Mouse (Mus musculus): ENCODE data around the gene Psmg4. TPM values are rescaled to one million over a fixed set of nuclear protein-coding genes. Genes with fewer than 3 reads are reported as not detected.

The Psmg4 gene
- polyA plus RNA-seq, 1 experiment from 2014 or later, result 117 TPM

DNA sequence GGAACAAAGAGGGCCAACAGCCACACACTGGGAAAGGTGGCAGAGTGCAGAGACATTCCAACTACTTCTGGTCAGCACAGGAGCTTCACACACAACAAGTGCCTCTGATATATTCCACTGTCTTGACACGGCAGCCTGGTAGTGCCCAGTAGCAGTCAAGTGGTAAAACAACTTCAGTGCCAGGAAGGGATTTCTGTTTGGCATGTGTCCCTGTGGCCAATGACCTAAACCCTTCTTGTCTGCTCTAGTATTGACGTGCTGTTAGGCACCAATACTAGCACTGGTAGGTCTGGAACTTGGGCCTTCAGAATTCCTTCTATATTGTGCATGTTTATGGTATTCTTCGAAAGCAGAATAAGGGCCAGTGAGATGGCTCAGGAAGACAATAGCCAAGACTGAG, 42.5 kb downstream of the Psmg4 start:
- no peak for TF ChIP-seq CTCF (IDR thresholded peaks at IDR 0.05; ENCODE audit: low read depth)
- H3K4me2 ChIP-seq (ENCODE audit: low read length), result no peak overlapping the region
- H3K4me1 ChIP-seq (replicated peaks; ENCODE audit: insufficient read depth, low read length), result no peaks in the 10 kb centered on the region
- no peak overlapping the region for H3K4me3 ChIP-seq (replicated peaks; ENCODE audit: low read depth, low read length)
- ATAC-seq (replicated peaks; ENCODE audit: low FRiP score, low read depth) (no peak), DNase-seq (ENCODE audit: low spot score) (no peak)
- 93% methylated on average over 3 of the region's 3 CpGs for WGBS
- H3K9me3 ChIP-seq (replicated peaks; ENCODE audit: low read length), result no peaks in the 10 kb centered on the region
- H3K36me3 ChIP-seq (ENCODE audit: insufficient read depth, low read length), result no peaks in the 10 kb centered on the region
- H3K27me3 ChIP-seq (ENCODE audit: insufficient read depth, low read length), result no peaks in the 10 kb centered on the region
- no peak overlapping the region for H3K9ac ChIP-seq (ENCODE audit: low read depth, low read length)
- no peak overlapping the region for H3K27ac ChIP-seq

GRCm38 (mm10) chr13:34207714-34208470, 45.1 kb downstream of the Psmg4 start:
- DNase-seq (ENCODE audit: low spot score) (peak; percentile 41), ATAC-seq (replicated peaks; ENCODE audit: low FRiP score, low read depth) (no peak)

DNA sequence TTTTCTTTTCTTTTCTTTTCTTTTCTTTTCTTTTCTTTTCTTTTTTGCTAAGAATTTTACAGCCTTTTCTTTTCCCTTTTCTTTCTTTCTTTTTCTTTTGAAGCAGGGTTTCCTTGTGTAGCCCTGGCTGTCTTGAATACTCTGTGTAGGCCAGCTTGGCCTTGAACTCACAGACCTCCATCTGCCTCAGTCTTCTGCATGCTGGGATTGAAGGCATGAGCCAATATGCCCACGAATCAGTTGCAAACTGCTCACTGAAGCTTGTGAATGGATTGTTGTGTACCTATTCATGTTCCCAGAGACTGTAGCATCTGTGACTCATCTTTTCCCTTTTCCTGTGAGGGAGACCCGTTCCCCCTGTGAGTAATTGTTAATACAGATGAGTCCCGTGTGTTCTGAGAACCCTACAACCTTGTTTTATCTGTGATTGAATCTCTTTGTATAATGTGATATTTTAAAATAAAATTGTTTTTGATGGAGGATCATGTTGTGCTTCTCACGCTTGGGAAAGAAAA, 48.6 kb downstream of the Psmg4 start:
- Histone ChIP-seq H3K36me3 (ENCODE audit: insufficient read depth, low read length) (no peaks in the 10 kb centered on the region), H3K4me2 (ENCODE audit: low read length) (no peak overlapping the region), H3K4me3 (replicated peaks; ENCODE audit: low read depth, low read length) (no peak overlapping the region), H3K27me3 (ENCODE audit: insufficient read depth, low read length) (no peaks in the 10 kb centered on the region), H3K9ac (ENCODE audit: low read depth, low read length) (no peak overlapping the region), H3K9me3 (replicated peaks; ENCODE audit: low read length) (no peaks in the 10 kb centered on the region), H3K27ac (no peak overlapping the region), H3K4me1 (replicated peaks; ENCODE audit: insufficient read depth, low read length) (no peaks in the 10 kb centered on the region)
- ATAC-seq (replicated peaks; ENCODE audit: low FRiP score, low read depth), result no peak
- DNase-seq (ENCODE audit: low spot score), result no peak
- no peak for TF ChIP-seq CTCF (IDR thresholded peaks at IDR 0.05; ENCODE audit: low read depth)
- WGBS, result 70% methylated on average over 4 of the region's 4 CpGs

More at GRCm38 (mm10) chr13:34207714-34208470, 45.1 kb downstream of the Psmg4 start:
- no peak for TF ChIP-seq CTCF (IDR thresholded peaks at IDR 0.05; ENCODE audit: low read depth)
- WGBS, result 63% methylated on average over 6 of the region's 6 CpGs
- Histone ChIP-seq H3K27ac (no peak overlapping the region), H3K9ac (ENCODE audit: low read depth, low read length) (no peak overlapping the region), H3K9me3 (replicated peaks; ENCODE audit: low read length) (no peaks in the 10 kb centered on the region), H3K4me3 (replicated peaks; ENCODE audit: low read depth, low read length) (no peak overlapping the region), H3K36me3 (ENCODE audit: insufficient read depth, low read length) (no peaks in the 10 kb centered on the region), H3K27me3 (ENCODE audit: insufficient read depth, low read length) (no peaks in the 10 kb centered on the region), H3K4me2 (ENCODE audit: low read length) (no peak overlapping the region), H3K4me1 (replicated peaks; ENCODE audit: insufficient read depth, low read length) (no peaks in the 10 kb centered on the region)

- DNase-seq (ENCODE audit: low spot score) (peak; percentile 39), ATAC-seq (replicated peaks; ENCODE audit: low FRiP score, low read depth) (peak; percentile 81)
- Histone ChIP-seq H3K27ac (peak overlapping the region; percentile 54; the same call in 1 of the 2 replicates), H3K4me1 (replicated peaks; ENCODE audit: insufficient read depth, low read length) (no peaks in the 10 kb centered on the region), H3K4me2 (ENCODE audit: low read length) (no peak overlapping the region), H3K27me3 (ENCODE audit: insufficient read depth, low read length) (no peaks in the 10 kb centered on the region), H3K4me3 (replicated peaks; ENCODE audit: low read depth, low read length) (no peak overlapping the region), H3K36me3 (ENCODE audit: insufficient read depth, low read length) (no peaks in the 10 kb centered on the region), H3K9ac (ENCODE audit: low read depth, low read length) (no peak overlapping the region), H3K9me3 (replicated peaks; ENCODE audit: low read length) (no peaks in the 10 kb centered on the region)
- WGBS, result 50% methylated on average over 10 of the region's 10 CpGs
- TF ChIP-seq CTCF (IDR thresholded peaks at IDR 0.05; ENCODE audit: low read depth), result no peak
Observed at GRCm38 (mm10) chr13:34212735-34213212, 50.0 kb downstream of the Psmg4 start.

DNA sequence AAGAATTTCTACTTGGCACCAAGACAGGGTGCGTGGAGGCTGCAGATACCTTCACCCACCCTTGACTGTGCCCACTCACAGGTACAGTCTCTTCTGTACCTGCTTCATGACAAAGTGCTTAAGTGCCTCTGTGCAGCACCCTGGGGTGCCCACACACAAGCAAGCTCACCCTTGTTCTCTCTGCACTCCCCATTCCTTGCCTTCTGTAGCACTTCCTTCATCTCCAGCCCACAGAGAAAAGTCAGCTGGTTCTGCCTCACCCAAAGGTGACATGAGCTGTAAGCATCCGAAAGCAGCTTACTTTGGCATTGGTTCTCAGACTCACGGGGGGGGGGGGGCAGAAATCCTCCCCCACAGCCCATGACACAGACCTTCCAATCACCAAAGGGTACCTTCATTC, 52.1 kb downstream of the Psmg4 start:
- Histone ChIP-seq H3K4me3 (replicated peaks; ENCODE audit: low read depth, low read length) (no peak overlapping the region), H3K27ac (no peak overlapping the region), H3K27me3 (ENCODE audit: insufficient read depth, low read length) (no peaks in the 10 kb centered on the region), H3K4me1 (replicated peaks; ENCODE audit: insufficient read depth, low read length) (no peaks in the 10 kb centered on the region), H3K4me2 (ENCODE audit: low read length) (no peak overlapping the region), H3K9me3 (replicated peaks; ENCODE audit: low read length) (no peaks in the 10 kb centered on the region), H3K9ac (ENCODE audit: low read depth, low read length) (no peak overlapping the region), H3K36me3 (ENCODE audit: insufficient read depth, low read length) (no peaks in the 10 kb centered on the region)
- no peak for TF ChIP-seq CTCF (IDR thresholded peaks at IDR 0.05; ENCODE audit: low read depth)
- WGBS, result 83% methylated on average over 3 of the region's 3 CpGs
- DNase-seq (ENCODE audit: low spot score) (no peak), ATAC-seq (replicated peaks; ENCODE audit: low FRiP score, low read depth) (no peak)

DNA sequence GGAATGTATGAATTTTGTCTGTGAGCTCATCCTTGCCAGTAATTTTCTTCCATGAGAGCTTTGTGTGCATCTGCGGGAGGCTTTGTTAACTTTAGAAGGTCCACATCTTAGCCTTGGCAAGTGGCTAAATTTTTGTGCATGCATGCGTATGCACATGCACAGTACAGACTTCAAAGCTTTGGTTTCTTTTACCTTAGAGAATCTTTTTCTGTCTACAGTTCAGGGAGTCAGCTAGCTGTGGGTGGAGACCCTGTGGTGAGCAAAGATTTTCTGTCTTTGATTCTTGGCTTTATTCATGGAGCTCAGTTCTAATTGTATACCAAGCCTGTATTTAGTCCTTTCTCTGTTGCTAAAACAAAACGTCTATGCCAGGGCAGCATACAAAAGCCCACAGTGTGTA, 56.0 kb downstream of the Psmg4 start:
- DNase-seq (ENCODE audit: low spot score), result no peak
- H3K9me3 ChIP-seq (replicated peaks; ENCODE audit: low read length), result no peaks in the 10 kb centered on the region
- H3K4me1 ChIP-seq (replicated peaks; ENCODE audit: insufficient read depth, low read length), result peaks cover 7% of the 10 kb centered on the region; the same call in 1 of the 2 replicates
- H3K4me2 ChIP-seq (ENCODE audit: low read length), result no peak overlapping the region
- H3K4me3 ChIP-seq (replicated peaks; ENCODE audit: low read depth, low read length), result no peak overlapping the region
- WGBS, result 81% methylated on average over 3 of the region's 3 CpGs
- H3K27me3 ChIP-seq (ENCODE audit: insufficient read depth, low read length), result no peaks in the 10 kb centered on the region
- H3K36me3 ChIP-seq (ENCODE audit: insufficient read depth, low read length), result no peaks in the 10 kb centered on the region
- H3K27ac ChIP-seq, result no peak overlapping the region
- ATAC-seq (replicated peaks; ENCODE audit: low FRiP score, low read depth), result no peak
- no peak for TF ChIP-seq CTCF (IDR thresholded peaks at IDR 0.05; ENCODE audit: low read depth)
- H3K9ac ChIP-seq (ENCODE audit: low read depth, low read length), result no peak overlapping the region
